Comparison of ENCODE assay signal across 8 mouse cellular contexts in genomic region chr3:106547171-106547923, GRCm38 (mm10). TPM values are rescaled to one million over a fixed set of nuclear protein-coding genes. Genes with fewer than 3 reads are reported as not detected.
DNase-seq lines count a peak whose midpoint lies in the region; ATAC-seq lines count a peak whose summit lies in the region.

Dram2 (plus strand) TSS chr3:106547798.
Cept1 (minus strand) TSS chr3:106547802.

- H3K9me3 ChIP-seq in heart, embryonic 14.5 days (ENCODE audit: control insufficient read depth, low read length) = no peaks in the 10 kb centered on the region
- H3K9me3 ChIP-seq in liver, embryonic 13.5 days (replicated peaks) = no peaks in the 10 kb centered on the region
- H3K9me3 ChIP-seq in stomach, embryonic 16.5 days (replicated peaks; ENCODE audit: control insufficient read depth, low read length) = no peaks in the 10 kb centered on the region

- ATAC-seq in CD4-positive, CD25-positive, alpha-beta regulatory T cell, adult 4 months = peak; percentile 83
- ATAC-seq in heart, embryonic 14.5 days (ENCODE audit: insufficient number of reproducible peaks, insufficient read depth, low FRiP score, low read depth) = peak; percentile 94
- peak; percentile 94 for ATAC-seq in liver, embryonic 13.5 days (ENCODE audit: low read depth)
- peak; percentile 96 for ATAC-seq in stomach, embryonic 16.5 days (ENCODE audit: insufficient read depth, low FRiP score)

- H3K4me3 ChIP-seq in heart, embryonic 14.5 days (ENCODE audit: control insufficient read depth in 1 of 2, insufficient read depth in 1 of 2, low read depth in 1 of 2, low read length in 2 of 2) = peak within 1 kb of the TSS; percentile 91 to 95
- peak within 1 kb of the TSS; percentile 92 for H3K4me3 ChIP-seq in liver, embryonic 13.5 days (replicated peaks)
- H3K4me3 ChIP-seq in stomach, embryonic 16.5 days (replicated peaks; ENCODE audit: low read length) = peak within 1 kb of the TSS; percentile 66

- H3K27me3 ChIP-seq in heart, embryonic 14.5 days (ENCODE audit: control insufficient read depth, insufficient read depth, low read length) = no peaks in the 10 kb centered on the region
- no peaks in the 10 kb centered on the region for H3K27me3 ChIP-seq in liver, embryonic 13.5 days
- no peaks in the 10 kb centered on the region for H3K27me3 ChIP-seq in stomach, embryonic 16.5 days (ENCODE audit: control insufficient read depth, insufficient read depth, low read length)

- WGBS in heart, embryonic 14.5 days = 0% methylated on average over 63 of the region's 63 CpGs
- under 1% methylated on average over 60 of the region's 63 CpGs for WGBS in liver, embryonic 13.5 days (ENCODE audit: insufficient replicate concordance)
- under 1% methylated on average over 63 of the region's 63 CpGs for WGBS in stomach, embryonic 16.5 days

- peak; percentile 89 for DNase-seq in c-Kit-negative CD71-positive TER-119-positive erythroid progenitor cells, embryonic 14.5 days (ENCODE audit: low read depth, low spot score)
- peak; percentile 85 for DNase-seq in fibroblast of lung, adult 2 months (ENCODE audit: low read depth)
- DNase-seq in kidney, postnatal 14 days = peak; percentile 97
- peak; percentile 86 for DNase-seq in liver, embryonic 13.5 days
- DNase-seq in neural tube, embryonic 10.5 days (ENCODE audit: extremely low spot score, low spot score) = peak; percentile 91

- peak within 1 kb of the TSS; percentile 95 to 97 for H3K27ac ChIP-seq in heart, embryonic 14.5 days (replicated peaks in 1 of 2; ENCODE audit: control insufficient read depth in 1 of 2, insufficient read depth in 1 of 2, low read depth in 2 of 2, low read length in 2 of 2)
- H3K27ac ChIP-seq in liver, embryonic 13.5 days = peak within 1 kb of the TSS; percentile 91
- peak within 1 kb of the TSS; percentile 98 for H3K27ac ChIP-seq in stomach, embryonic 16.5 days (ENCODE audit: low read length)

- peak within 1 kb of the TSS; percentile 85 for H3K4me2 ChIP-seq in heart, embryonic 14.5 days (ENCODE audit: low read length)
- H3K4me2 ChIP-seq in liver, embryonic 13.5 days = peak within 1 kb of the TSS; percentile 80
- H3K4me2 ChIP-seq in stomach, embryonic 16.5 days (ENCODE audit: low read depth, low read length) = peak within 1 kb of the TSS; percentile 61

- H3K4me1 ChIP-seq in heart, embryonic 14.5 days (ENCODE audit: control insufficient read depth in 2 of 2, insufficient read depth in 2 of 2, low read length in 2 of 2) = peaks cover 0 to 16% of the 10 kb centered on the region in 2 experiments; a peak in 1 of 4 replicates
- H3K4me1 ChIP-seq in liver, embryonic 13.5 days (replicated peaks) = peaks cover 36% of the 10 kb centered on the region
- H3K4me1 ChIP-seq in stomach, embryonic 16.5 days (ENCODE audit: control insufficient read depth, insufficient read depth, low read length) = peaks cover 19% of the 10 kb centered on the region

- H3K36me3 ChIP-seq in heart, embryonic 14.5 days (ENCODE audit: control insufficient read depth, insufficient read depth, low read length) = peaks cover 5% of the 10 kb centered on the region
- H3K36me3 ChIP-seq in liver, embryonic 13.5 days = no peaks in the 10 kb centered on the region
- H3K36me3 ChIP-seq in stomach, embryonic 16.5 days (ENCODE audit: control insufficient read depth, insufficient read depth, low read length) = no peaks in the 10 kb centered on the region

- H3K9ac ChIP-seq in heart, embryonic 14.5 days (ENCODE audit: low read length) = peak within 1 kb of the TSS; percentile 93
- H3K9ac ChIP-seq in liver, embryonic 13.5 days = peak within 1 kb of the TSS; percentile 95
- H3K9ac ChIP-seq in stomach, embryonic 16.5 days (ENCODE audit: low read length) = peak within 1 kb of the TSS; percentile 82

RNA-seq across cellular contexts. Expression of gene Dram2, which starts in this region (rescaled TPM):
- polyA plus RNA-seq in CD4-positive, CD25-positive, alpha-beta regulatory T cell, adult 4 months (2017; shearing (Covaris generic)) = 10 to 100 TPM; 51.9 to 57.7 TPM
- polyA plus RNA-seq in heart, embryonic 14.5 days (2014; fragmentation: Nextera tagmentation; extraction: Ambion mirVana) = 75.9 and 76.9 TPM in 2 replicates
- polyA plus RNA-seq in liver, embryonic 13.5 days (2015; fragmentation: Nextera tagmentation; extraction: Ambion mirVana) = 28.7 and 32.1 TPM in 2 replicates
- 87.4 and 92.3 TPM in 2 replicates for polyA plus RNA-seq in stomach, embryonic 16.5 days (2015; fragmentation: Nextera tagmentation; extraction: Ambion mirVana)

RNA-seq across cellular contexts. Expression of gene Cept1, which starts in this region (rescaled TPM):
- 10 to 100 TPM; 94.7 to 98.3 TPM for polyA plus RNA-seq in CD4-positive, CD25-positive, alpha-beta regulatory T cell, adult 4 months (2017; shearing (Covaris generic))
- 31.6 and 37.0 TPM in 2 replicates for polyA plus RNA-seq in heart, embryonic 14.5 days (2014; fragmentation: Nextera tagmentation; extraction: Ambion mirVana)
- 26.1 and 33.0 TPM in 2 replicates for polyA plus RNA-seq in liver, embryonic 13.5 days (2015; fragmentation: Nextera tagmentation; extraction: Ambion mirVana)
- polyA plus RNA-seq in stomach, embryonic 16.5 days (2015; fragmentation: Nextera tagmentation; extraction: Ambion mirVana) = 65.9 and 70.0 TPM in 2 replicates

Comparison
In these comparisons a context has a peak if more than half of its experiments do, and no peak if none do; other contexts are left out.
1. Peak in every context shown above with its lines: DNase-seq, ATAC-seq, H3K4me3 ChIP-seq and H3K27ac ChIP-seq.